Mouse (Mus musculus) cerebellum, adult 2 months (tissue): ENCODE measurements around the gene Cdh18. TPM values are rescaled to one million over a fixed set of nuclear protein-coding genes. Genes with fewer than 3 reads are reported as not detected.
"Not testable (repeated sequence)": the region's sequence is repeated elsewhere in the genome, so short reads cannot be mapped to it uniquely, and the experiment has no call there.

Experiments used
- DNase-seq, 2 experiments: peaks; one replicate each; pipeline ENCODE4 v3.0.0; 2021
- H3K27ac ChIP-seq: fragments of 200-500 bp; 2 replicates; pipeline ENCODE4 v1.5.1; 2012; ENCODE audit warnings: low read length, control low read depth, inconsistent platforms; ENCODE audit not compliant: insufficient read depth
- H3K27me3 ChIP-seq: fragments of 200-500 bp; 2 replicates; pipeline ENCODE4 v1.6.1; 2012; ENCODE audit warnings: inconsistent platforms, mild to moderate bottlenecking, low read length, moderate library complexity; ENCODE audit not compliant: control insufficient read depth, insufficient read depth
- H3K4me1 ChIP-seq: fragments of 200-500 bp; 2 replicates; pipeline ENCODE4 v1.6.1; 2011; ENCODE audit warnings: low read length; ENCODE audit not compliant: control insufficient read depth, insufficient read depth
- H3K4me3 ChIP-seq: fragments of 200-500 bp; replicated peaks from 2 replicates; pipeline ENCODE3; 2011; ENCODE audit warnings: mild to moderate bottlenecking, low read depth, low read length, control low read depth; ENCODE audit not compliant: insufficient read depth
- CTCF ChIP-seq: fragments of 200-500 bp; IDR thresholded peaks from 2 replicates; pipeline ENCODE4 v1.5.1; 2011; ENCODE audit warnings: low read depth, mild to moderate bottlenecking, control low read depth, low read length, moderate library complexity, borderline replicate concordance; ENCODE audit not compliant: insufficient read depth
- POLR2A ChIP-seq: fragments of 200-500 bp; IDR thresholded peaks from 2 replicates; pipeline ENCODE4 v1.6.1; 2011; ENCODE audit warnings: low read length, control low read depth, borderline replicate concordance; ENCODE audit not compliant: insufficient read depth
- WGBS: fragments of 180-500 bp; shearing (Covaris S2); methylation state at CpG from one replicate; pipeline ENCODE4 v1.1.7; 2018; 5-methylcytosine and 5-hydroxymethylcytosine counted together
- polyA plus RNA-seq: library from polyadenylated mRNA; depleted of rRNA; stranded (reverse); fragments of >200 nt; gene quantifications from 2 replicates; pipeline ENCODE4 v1.2.3, GENCODE M21; 2012

Gene Cdh18
- polyA plus RNA-seq, 1 experiment = 39.7 TPM

DNA sequence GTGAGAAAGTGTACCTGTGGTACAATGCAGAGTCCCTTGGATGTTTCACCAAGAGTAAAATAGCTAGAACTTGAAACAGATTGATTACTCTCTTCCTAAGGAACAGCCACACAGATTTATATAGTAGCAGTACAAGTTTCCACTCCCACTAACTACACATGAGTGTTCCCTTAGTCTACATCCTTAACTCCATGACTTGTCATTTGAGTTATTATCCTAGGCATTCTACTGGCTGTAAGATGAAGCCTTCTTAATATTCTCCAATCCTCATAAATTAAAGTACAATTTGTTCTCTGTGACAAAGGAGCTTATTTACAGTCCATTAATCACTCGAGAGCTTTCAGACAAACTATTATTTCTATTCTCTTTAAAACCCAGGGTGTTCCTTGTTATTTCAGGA is 756.2 kb downstream of the Cdh18 start:
- 58% methylated on average over 1 of the region's 1 CpGs for WGBS
- H3K27me3 ChIP-seq = no peaks in the 10 kb centered on the region
- no peaks in the 10 kb centered on the region for H3K4me1 ChIP-seq
- no peak for DNase-seq
- H3K4me3 ChIP-seq = no peak overlapping the region
- TF ChIP-seq CTCF (no peak), POLR2A (no peak)
- H3K27ac ChIP-seq = no peak overlapping the region

DNA sequence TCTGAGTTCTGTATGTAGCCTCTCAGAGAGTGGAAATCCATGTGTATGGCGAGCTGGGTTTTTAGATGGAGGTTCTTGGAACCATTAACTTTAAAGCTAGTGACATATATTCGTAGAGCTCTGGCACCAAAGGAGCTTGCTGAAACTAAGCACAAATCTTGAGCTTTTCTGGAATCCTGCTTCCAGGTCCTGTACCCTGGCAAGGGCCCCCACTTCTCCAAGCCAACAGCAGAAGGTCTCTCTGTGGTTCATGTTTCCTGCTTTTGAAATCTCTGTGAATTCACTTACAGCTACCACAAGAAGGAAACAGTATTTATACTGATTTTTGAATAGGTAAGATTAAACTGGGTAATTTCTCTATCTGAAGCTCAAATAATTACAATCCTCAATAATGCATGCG is 767.9 kb downstream of the Cdh18 start:
- no peaks in the 10 kb centered on the region; the same call in 1 of the 2 replicates for H3K4me1 ChIP-seq
- no peak overlapping the region for H3K27ac ChIP-seq
- WGBS = 55% methylated on average over 3 of the region's 3 CpGs
- TF ChIP-seq POLR2A (no peak), CTCF (no peak)
- no peak overlapping the region for H3K4me3 ChIP-seq
- no peaks in the 10 kb centered on the region for H3K27me3 ChIP-seq
- peak; percentile 52 to 80 for DNase-seq

- DNase-seq = no peak
- Histone ChIP-seq H3K27me3 (no peaks in the 10 kb centered on the region), H3K4me3 (no peak overlapping the region), H3K4me1 (no peaks in the 10 kb centered on the region; the same call in 1 of the 2 replicates), H3K27ac (0 out of 2 replicates have a peak overlapping the region, but pooled peaks have one; percentile 59)
- TF ChIP-seq CTCF (no peak), POLR2A (no peak)
Observed at GRCm38 (mm10) chr15:23317409-23317808, 768.6 kb downstream of the Cdh18 start.

- H3K27me3 ChIP-seq, H3K4me1 ChIP-seq, DNase-seq, H3K27ac ChIP-seq, H3K4me3 ChIP-seq: not testable (repeated sequence)
- WGBS = no CpG with 5 or more reads among the region's 4 CpGs
Observed at GRCm38 (mm10) chr15:23340338-23340737, 791.5 kb downstream of the Cdh18 start.

GRCm38 (mm10) chr15:23351078-23351477 is 802.3 kb downstream of the Cdh18 start:
- Histone ChIP-seq H3K4me3 (no peak overlapping the region), H3K27ac (no peak overlapping the region), H3K4me1 (peaks cover 3% of the 10 kb centered on the region; the same call in 1 of the 2 replicates), H3K27me3 (no peaks in the 10 kb centered on the region)
- peak in 1 of 2 experiments; percentile 61 for DNase-seq
- no peak for TF ChIP-seq CTCF
- no peak for TF ChIP-seq POLR2A
- 44% methylated on average over 2 of the region's 2 CpGs for WGBS

GRCm38 (mm10) chr15:23366325-23366724 is 817.5 kb downstream of the Cdh18 start:
- no peak for TF ChIP-seq CTCF
- no peak for TF ChIP-seq POLR2A
- no peak overlapping the region for H3K27ac ChIP-seq
- no peaks in the 10 kb centered on the region for H3K27me3 ChIP-seq
- no peak overlapping the region for H3K4me3 ChIP-seq
- WGBS = 86% methylated on average over 3 of the region's 3 CpGs
- no peak for DNase-seq
- H3K4me1 ChIP-seq = no peaks in the 10 kb centered on the region

- H3K4me1 ChIP-seq = no peaks in the 10 kb centered on the region
- TF ChIP-seq POLR2A (no peak), CTCF (no peak)
- H3K4me3 ChIP-seq = no peak overlapping the region
- H3K27ac ChIP-seq = no peak overlapping the region
- H3K27me3 ChIP-seq = no peaks in the 10 kb centered on the region
- 57% methylated on average over 1 of the region's 1 CpGs for WGBS
- no peak for DNase-seq
Observed at GRCm38 (mm10) chr15:23367712-23368111, 818.9 kb downstream of the Cdh18 start.

DNA sequence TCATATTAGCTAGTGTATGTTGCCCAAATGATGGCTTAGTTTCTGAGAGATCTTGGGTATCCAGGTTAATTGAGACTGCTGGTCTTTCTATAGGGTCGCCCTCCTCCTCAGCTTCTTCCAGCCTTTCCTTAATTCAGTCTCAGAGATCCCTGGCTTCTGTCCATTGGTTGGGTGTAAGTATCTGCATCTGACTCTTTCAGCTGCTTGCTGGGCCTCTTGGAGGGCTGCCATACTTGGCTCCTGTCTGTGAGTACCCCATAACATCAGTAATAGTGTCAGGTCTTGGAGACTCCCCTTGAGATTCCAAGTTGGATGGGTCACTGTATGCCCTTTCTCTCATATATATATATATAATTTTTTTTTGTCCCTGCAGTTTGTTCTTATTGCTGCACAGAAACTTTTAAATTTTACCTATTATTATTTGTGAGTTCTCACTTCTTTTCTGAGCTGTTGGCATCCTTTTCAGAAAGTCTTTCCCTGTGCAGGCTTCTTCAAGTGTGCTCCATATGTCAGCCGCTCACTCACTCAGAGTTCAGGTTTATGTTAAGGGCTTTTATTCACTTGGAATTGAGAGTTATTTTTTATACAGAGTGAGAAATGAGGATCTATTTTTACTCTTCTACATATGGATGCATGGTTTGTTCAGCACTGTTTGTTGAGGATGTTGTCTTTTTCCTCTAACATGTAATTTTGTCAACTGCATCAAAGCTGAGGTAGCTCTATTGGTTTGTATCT is 829.4 kb downstream of the Cdh18 start:
- DNase-seq = peak in 1 of 2 experiments; percentile 44
- no peak overlapping the region for H3K27ac ChIP-seq

More for the DNA sequence above, 829.4 kb downstream of the Cdh18 start:
- no peak for TF ChIP-seq CTCF
- TF ChIP-seq POLR2A = no peak
- Histone ChIP-seq H3K4me3 (no peak overlapping the region), H3K4me1 (no peaks in the 10 kb centered on the region), H3K27me3 (no peaks in the 10 kb centered on the region)
- 66% methylated on average over 2 of the region's 2 CpGs for WGBS
